Mouse (Mus musculus) heart, adult 18-20 months (tissue): ENCODE results near the gene Cgnl1. TPM values are rescaled to one million over a fixed set of nuclear protein-coding genes. Genes with fewer than 3 reads are reported as not detected.

ENCODE experiments used
- DNase-seq, 2 experiments: peaks; one replicate each; pipeline ENCODE4 v3.0.0; 2021 to 2022; ENCODE audit warnings: mixed read lengths in 1 of 2
- total RNA-seq, 2 experiments: library from RNA; stranded (reverse); gene quantifications; 2 replicates each; pipeline ENCODE4 v1.2.3; 2021

Gene Cgnl1
- total RNA-seq, 2 experiments from 2014 or later = 36.7 to 38.2 TPM

GRCm38 (mm10) chr9:71716995-71717394 is 54.4 kb downstream of the Cgnl1 start:
- no peak for DNase-seq

DNA sequence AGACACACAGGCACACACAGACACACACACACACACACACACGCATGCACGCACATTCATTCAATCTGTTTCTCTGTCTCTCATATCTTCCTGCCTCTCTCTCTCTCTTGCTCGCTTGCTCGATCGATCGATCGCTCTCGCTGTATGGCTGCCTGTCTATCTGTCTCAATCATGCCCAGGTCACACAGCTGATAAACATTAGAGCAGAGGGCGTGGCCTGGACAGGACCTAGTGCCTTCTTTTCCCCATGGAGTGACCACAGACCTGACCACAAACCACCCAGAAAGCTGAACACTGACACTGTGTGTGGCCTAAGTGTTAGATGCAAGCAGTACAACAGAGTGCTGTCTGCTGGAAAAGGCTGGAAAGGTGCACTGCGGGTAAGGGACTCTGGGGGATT is 60.6 kb downstream of the Cgnl1 start:
- no peak for DNase-seq

DNA sequence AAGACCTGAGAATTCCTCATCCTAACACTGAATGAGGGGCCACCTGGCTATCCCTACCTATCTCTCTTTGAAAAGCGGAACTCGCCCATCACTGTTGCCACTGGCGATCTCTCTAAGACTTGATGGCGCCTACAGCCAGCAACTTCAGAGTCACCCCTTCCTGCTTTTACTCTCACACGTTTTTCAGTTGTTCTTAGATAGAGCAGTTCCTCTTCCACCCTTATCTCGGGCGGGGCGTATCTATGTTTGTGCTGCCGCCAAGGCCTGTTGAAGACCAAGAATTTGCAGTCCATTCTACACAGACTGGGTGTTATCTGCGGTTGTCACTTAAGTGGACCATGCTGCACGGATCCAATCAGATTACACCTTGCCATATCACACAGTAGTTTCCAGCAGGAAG is 62.2 kb downstream of the Cgnl1 start:
- peak in 1 of 2 experiments; percentile 59 for DNase-seq

GRCm38 (mm10) chr9:71707989-71708388 is 63.4 kb downstream of the Cgnl1 start:
- DNase-seq = no peak

GRCm38 (mm10) chr9:71704332-71705014 is 66.9 kb downstream of the Cgnl1 start:
- DNase-seq = peak in 1 of 2 experiments; percentile 36

DNA sequence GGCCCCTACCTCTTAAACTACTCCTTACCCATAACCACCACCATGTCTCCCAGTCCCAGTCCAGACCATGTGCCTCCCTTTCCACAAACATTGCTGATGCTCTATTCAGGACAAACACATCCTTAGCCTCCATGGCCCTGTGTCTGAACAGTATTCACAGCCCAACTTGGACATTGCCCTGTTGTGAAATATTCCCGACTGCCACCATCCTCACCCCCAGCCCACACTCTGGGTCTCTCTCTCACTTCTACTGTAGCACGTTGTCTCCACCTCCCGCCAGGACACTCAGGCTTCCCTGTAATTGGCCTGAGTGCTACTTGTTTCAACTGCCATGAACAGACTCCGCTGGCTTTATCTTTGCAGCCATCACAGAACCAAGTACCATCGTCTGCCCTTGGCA is 72.3 kb downstream of the Cgnl1 start:
- DNase-seq = no peak

DNA sequence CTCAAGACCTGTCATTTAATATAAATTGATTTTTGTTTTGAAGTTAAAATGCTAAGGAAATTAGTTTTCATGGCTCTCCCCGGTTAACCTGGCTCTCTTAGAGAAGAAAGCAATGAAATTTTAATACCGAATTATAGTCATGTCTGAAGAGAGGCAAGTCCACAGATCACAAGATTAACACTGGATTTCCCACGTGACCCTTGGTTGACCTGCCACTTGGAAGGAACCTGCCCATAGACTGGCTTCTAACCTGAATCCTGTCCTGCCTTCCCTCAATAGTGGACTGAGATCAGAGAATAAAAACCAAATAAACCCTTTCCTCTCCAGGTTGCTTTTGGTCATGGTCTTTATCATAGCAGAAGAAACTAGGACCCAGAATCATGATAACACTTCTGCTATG is 73.3 kb downstream of the Cgnl1 start:
- no peak for DNase-seq

DNA sequence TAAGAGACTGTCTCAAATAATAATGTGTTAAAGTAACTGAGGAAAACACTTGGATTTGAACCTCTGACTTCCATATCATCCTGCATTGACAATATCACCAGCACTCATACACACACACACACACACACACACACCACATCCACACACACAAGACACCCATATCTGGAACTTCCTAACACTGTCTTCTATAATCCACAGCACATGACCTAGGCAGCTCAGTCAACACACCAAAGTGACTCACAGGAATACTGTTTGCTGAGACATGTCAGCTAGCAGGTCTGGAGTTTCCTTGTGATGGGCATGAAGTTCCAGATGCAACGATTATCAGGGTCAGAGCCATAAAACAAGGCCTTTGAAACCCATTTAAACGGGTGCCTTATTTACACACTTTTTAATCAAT is 74.2 kb downstream of the Cgnl1 start:
- no peak for DNase-seq

DNA sequence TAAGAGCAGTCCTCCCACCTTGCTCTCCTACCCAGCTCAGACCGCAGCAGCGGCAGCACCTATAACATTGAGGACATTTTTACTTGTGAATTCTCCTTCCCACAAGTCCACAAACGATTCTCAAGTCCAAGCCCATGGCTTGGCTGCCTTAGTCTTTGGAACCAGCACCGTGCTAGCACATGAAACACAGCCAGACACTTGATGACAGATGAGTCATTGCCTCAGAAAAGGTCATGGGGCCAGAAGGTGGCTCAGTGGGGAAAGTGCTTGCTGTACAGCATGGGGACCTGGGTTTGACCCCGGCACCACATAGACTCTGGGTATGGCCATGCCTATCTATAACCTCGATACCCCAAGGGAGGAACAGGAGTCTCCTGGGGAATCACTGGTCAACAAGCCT is 74.6 kb downstream of the Cgnl1 start:
- peak; percentile 71 to 73 for DNase-seq

DNA sequence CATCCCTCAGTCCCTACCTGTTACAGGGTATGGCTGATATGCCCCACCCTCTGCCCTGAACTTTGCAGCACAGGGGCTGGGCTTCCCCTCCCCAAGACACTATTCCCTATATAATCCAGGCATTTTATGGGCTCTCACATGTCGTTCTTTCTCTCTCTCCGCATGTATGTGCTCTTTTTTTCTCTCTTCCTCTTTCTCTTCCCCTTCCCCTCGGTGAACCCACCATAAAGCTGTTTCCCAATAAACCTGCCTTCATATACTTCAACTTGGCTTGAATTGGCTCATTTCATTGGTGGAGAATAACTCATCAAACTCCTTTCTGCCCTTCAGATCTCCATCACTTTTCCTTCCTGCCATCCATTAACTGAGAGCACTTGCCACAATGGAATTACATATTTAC is 76.3 kb downstream of the Cgnl1 start:
- no peak for DNase-seq

DNA sequence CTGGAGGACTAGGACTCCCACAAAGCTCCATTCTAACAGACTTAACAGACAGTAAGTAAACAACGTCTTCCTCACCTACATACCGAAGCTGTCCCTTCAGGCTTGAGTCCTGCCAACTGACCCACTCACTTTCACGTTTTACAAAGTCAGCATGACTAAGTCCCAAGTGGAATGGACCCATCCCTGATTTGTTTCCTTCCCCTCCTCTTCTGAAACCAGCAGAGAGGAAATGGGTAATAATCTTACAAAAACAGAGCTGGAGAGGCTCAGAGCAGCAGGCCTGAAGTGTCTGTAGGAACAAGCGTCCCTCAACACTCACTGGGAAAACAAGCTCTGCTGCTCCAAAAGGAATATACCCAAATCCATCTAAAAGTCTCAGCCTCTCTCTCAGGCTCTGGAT is 77.2 kb downstream of the Cgnl1 start:
- DNase-seq = peak in 1 of 2 experiments; percentile 24

DNA sequence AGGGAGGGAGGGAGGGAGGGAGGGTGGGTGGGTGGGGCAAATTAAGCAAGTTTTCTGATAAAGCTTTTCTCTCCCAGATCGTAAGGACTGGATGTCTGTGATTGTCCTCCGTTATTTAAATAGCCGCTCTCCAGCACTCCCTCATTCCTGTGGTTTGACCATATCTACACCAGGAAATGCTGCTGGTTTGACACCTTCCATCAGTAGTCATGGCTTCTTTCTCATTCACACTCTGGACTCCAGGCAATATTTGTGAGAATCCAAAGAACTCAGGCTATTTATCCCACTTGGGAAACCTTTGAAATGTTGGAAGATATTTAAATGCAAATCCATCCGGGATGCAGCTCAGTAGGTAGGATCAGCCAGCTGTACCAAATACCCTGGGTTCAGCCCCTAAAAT is 77.6 kb downstream of the Cgnl1 start:
- no peak for DNase-seq

- no peak for DNase-seq
Measured at GRCm38 (mm10) chr9:71692165-71692564, 79.2 kb downstream of the Cgnl1 start.

DNA sequence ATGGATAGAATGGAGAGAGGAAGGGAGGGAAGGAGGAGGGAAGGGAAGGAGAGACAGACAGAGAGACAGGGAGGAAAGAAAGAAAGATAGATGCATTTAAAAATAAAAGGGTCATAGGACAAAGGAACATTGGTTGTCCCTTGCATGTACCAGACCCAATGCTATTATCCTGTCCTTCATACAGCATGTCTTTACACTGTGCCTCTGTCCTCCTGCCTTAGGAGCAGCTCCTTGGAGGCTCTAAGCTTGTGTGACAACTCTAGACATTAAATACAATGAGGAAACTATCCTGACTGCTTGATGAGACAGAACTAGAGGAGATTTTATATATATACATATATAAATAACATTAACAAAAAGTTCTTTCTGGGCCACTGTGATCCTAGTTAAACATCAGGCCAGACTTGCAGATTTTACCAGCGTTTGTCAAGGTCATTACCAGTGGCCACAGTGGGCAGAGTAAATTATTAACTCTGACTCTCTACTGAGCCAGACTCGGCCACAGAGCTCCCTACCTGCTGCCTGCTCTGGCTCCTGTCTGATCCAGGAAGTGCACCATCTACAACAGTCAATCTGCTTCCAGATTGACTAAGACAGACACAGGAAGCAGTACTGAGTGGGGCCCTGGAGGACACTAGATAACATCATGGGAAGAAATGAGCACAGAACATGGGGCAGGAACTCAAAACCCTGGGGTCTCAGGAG is 81.9 kb downstream of the Cgnl1 start:
- DNase-seq = no peak

GRCm38 (mm10) chr9:71686463-71686862 is 84.9 kb downstream of the Cgnl1 start:
- DNase-seq = peak in 1 of 2 experiments; percentile 25

DNA sequence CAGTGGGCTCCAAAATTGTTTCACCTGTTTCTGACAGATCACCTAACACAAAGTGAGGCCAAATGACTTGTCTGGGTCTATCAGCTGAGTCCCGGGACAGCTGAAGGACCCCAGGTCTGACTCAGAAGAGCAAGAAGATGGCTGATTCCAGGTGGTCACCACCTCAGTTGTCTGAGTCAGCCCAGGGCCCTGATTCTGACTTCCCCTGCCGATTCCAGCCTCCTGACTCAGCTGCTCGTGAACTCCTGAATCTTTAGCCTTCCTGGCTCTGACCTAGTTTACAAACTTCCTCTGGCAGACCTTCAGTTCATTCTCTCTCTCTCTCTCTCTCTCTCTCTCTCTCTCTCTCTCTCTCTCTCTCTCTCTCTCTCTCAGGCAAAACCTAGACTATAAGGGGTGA is 86.6 kb downstream of the Cgnl1 start:
- no peak for DNase-seq

DNA sequence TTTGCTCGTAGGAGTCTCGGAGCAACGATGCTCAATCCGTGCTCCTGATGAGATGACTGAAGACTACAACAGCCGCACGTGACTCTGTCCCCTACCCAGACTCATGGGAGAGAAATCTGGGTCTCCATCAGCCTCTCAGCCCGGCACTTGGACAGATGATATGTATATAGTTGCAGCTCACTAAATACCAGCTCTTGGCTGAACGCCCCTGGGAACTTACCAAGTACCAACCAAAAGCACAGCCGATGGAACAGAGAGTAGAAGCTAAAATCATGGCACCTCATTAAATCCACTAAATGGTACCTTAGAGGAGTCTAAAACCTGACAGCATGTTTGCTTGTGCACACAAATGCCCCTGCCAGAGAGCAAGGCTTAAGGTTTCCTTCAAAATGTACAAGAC is 91.0 kb downstream of the Cgnl1 start:
- DNase-seq = no peak

- peak; percentile 71 to 73 for DNase-seq
Measured at GRCm38 (mm10) chr9:71679103-71679815, 92.1 kb downstream of the Cgnl1 start.

- peak in 1 of 2 experiments; percentile 49 for DNase-seq
Measured at GRCm38 (mm10) chr9:71676988-71677688, 94.3 kb downstream of the Cgnl1 start.

DNA sequence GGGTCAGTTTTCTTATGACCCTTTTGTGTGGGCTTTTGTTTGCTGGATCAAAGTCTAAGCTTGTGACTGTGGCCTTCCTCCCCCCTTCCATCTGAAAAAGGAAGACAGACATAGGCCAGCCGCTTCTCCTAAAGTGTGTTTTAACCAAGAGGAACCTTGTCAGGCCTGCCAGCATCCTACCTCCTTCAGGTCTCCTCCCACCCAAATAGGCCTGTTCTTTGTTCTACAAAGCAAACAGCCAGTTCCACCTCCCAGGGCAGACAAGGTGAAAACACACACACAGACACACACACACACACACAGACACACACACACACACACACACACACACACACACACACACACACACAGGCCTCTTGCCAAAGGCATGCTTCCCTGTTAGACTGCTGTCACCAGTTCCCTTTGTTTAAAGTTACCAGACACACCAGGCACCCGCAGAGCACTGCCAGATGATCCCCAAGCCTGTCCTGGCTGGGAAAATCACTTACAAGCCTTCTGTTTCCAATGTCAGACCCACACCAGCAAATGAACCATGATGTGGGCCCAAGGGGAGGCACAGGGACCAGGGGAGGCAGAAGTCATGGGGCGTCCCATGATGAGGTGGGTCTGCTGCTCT is 95.5 kb downstream of the Cgnl1 start:
- DNase-seq = no peak

- no peak for DNase-seq
Measured at GRCm38 (mm10) chr9:71675216-71675615, 96.2 kb downstream of the Cgnl1 start.

DNA sequence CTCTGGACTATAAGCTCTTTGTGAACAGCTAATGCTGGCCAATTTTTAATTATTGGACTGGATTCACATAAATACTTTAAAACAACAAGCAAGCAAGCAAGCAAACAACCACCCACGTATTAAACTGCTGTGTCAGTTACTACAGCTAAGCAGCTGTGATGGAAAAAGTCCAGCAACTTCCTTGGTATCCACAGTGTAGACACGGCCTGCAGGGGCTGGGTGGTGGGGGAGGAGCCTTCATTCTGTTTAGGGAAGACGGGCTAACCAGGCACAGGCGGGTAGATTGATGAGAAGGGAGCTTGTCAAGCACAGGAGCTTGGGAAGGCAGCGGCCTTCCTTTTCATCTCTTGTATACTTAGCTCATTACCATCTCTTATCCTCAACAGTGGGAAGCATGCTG is 96.9 kb downstream of the Cgnl1 start:
- no peak for DNase-seq
